Mouse (Mus musculus): ENCODE measurements at regions not wholly inside any gene's neighbourhood (a gene's known extent, or its start where the extent isn't known, plus 50 kb on each side); places are given as distances from the start of the nearest gene placed in this dataset.

- DNase-seq (ENCODE audit: low spot score in 2 of 2) = no peak
These were observed 136.1 kb upstream of the 9330182O14Rik start for GRCm38 (mm10) chr15:39998063-39998462.

DNA sequence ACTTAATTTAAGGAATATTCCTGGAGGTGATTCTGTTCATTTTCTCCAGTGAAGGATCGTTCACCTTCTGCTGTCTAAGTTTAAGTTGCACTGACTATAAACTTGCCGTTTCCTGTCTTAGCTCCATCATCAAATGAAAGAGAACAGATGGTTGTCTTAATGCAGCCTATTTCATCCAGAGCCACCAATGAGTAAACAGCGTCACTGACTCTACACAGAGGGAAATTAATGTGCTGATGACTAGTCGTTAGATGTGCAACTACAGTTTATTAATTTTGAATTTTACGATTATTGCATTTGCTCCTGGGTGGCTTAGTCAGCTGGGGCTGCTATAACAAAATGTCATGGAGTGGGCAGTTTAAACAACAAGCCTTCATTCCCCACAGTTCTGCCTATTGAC is 134.1 kb upstream of the 9330182O14Rik start:
- no peak for DNase-seq (ENCODE audit: low spot score in 2 of 2)

GRCm38 (mm10) chr15:40005096-40005495 is 129.1 kb upstream of the 9330182O14Rik start:
- no peak for DNase-seq (ENCODE audit: low spot score in 2 of 2)

GRCm38 (mm10) chr15:40007844-40008243 is 126.3 kb upstream of the 9330182O14Rik start:
- DNase-seq (ENCODE audit: low spot score in 2 of 2) = no peak

GRCm38 (mm10) chr15:40013833-40014232 is 120.3 kb upstream of the 9330182O14Rik start:
- DNase-seq (ENCODE audit: low spot score in 2 of 2) = no peak

DNA sequence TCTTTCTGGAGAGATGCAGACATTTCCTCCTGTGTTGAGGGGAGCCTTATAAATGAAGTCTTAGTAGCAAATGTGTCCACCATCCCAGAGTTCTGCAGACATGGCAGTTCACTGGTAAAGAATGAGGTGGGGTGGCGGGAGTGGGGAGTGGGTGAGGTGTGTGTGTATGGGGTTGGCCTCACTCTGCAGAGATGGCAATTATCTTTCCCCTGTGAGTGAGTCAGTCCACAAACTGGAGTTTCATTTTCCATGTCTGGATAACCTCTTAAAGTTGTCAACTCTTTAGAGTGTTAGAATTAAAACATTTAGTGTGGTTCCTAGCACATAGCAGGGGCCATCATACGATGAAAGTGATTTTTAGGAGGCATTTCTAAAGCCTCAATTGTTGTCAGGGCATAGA is 117.1 kb upstream of the 9330182O14Rik start:
- DNase-seq (ENCODE audit: low spot score in 2 of 2) = no peak

- no peak for DNase-seq (ENCODE audit: low spot score in 2 of 2)
These were observed 116.6 kb upstream of the 9330182O14Rik start for GRCm38 (mm10) chr15:40017597-40017996.

- no peak for DNase-seq (ENCODE audit: low spot score in 2 of 2)
These were observed 115.9 kb upstream of the 9330182O14Rik start for GRCm38 (mm10) chr15:40018047-40018791.

GRCm38 (mm10) chr15:40018792-40019151 is 115.4 kb upstream of the 9330182O14Rik start:
- no peak for DNase-seq (ENCODE audit: low spot score in 2 of 2)

DNA sequence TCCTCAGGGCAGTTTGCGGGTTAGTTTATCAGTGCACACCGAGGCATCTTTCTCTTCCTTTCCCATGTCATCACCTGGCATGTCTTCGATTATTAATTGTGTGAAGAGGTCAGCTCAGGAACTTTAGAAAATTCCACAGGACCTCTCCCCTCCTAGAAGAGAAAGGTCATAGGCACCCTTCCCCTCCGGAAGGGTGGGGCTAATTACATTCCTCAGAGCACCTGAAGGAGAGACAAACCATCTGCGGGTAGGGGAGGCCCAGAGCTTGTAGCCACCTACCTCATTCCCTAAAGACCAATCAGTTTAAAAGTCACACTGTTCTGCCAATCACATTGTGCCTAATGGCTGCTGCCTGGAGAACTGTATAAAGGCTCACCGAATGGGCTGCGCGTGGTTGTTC is 114.9 kb upstream of the 9330182O14Rik start:
- DNase-seq (ENCODE audit: low spot score in 2 of 2) = no peak

DNA sequence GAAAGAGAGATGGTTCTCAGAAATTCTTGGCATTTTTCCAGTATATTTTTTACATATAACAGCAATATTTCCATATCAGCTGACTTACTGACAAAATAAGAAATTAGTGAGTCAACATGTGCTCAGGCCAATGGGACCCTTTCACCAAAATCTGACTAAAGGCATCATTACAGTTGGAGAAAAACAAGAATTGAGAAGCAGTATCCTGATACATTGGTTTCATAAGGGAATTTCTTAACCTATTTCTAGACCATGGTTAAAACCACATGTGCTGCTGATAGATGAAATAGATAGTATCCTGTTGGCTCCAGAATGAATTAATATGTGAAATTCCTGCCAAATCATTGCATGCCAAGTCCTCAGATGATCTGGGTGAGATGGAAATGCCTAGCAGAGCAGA is 114.1 kb upstream of the 9330182O14Rik start:
- DNase-seq (ENCODE audit: low spot score in 2 of 2) = no peak

- DNase-seq (ENCODE audit: low spot score in 2 of 2) = no peak
These were observed 113.5 kb upstream of the 9330182O14Rik start for GRCm38 (mm10) chr15:40020646-40021045.

GRCm38 (mm10) chr15:40023195-40023594 is 111.0 kb upstream of the 9330182O14Rik start:
- DNase-seq (ENCODE audit: low spot score in 2 of 2) = no peak

GRCm38 (mm10) chr15:40032088-40032487 is 102.1 kb upstream of the 9330182O14Rik start:
- DNase-seq (ENCODE audit: low spot score in 2 of 2) = no peak

DNA sequence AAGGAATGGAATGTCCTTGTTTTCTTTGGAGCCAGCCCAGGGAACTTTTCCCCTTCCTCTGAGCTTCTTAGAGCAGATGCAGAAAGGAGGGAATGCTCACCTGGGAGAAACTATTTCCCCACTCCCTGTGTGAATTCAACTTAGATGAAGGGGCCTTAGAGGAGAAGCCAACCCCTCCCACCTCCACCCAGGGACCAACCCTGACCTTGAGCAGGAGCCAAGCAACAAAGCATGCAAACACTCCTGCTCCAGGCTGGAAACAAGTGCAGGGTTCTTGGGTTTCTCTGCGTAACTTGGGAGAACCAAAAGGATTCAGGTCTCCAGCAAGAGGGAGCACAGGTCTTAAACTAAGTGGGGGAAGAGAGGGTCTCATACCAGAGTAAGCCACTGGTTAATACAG is 98.0 kb upstream of the 9330182O14Rik start:
- no peak for DNase-seq (ENCODE audit: low spot score in 2 of 2)

GRCm38 (mm10) chr15:40037266-40037665 is 96.9 kb upstream of the 9330182O14Rik start:
- DNase-seq (ENCODE audit: low spot score in 2 of 2) = peak; percentile 14 to 38

- no peak for DNase-seq (ENCODE audit: low spot score in 2 of 2)
These were observed 87.9 kb upstream of the 9330182O14Rik start for GRCm38 (mm10) chr15:40046219-40046618.

GRCm38 (mm10) chr15:40047100-40047499 is 87.1 kb upstream of the 9330182O14Rik start:
- DNase-seq (ENCODE audit: low spot score in 2 of 2) = no peak

GRCm38 (mm10) chr15:40068051-40068450 is 66.1 kb upstream of the 9330182O14Rik start:
- DNase-seq (ENCODE audit: low spot score in 2 of 2) = no peak

GRCm38 (mm10) chr15:40075334-40075893 is 58.8 kb upstream of the 9330182O14Rik start:
- DNase-seq (ENCODE audit: low spot score in 2 of 2) = no peak

- no peak for DNase-seq (ENCODE audit: low spot score in 2 of 2)
These were observed 54.3 kb upstream of the 9330182O14Rik start for GRCm38 (mm10) chr15:40079872-40080271.
